Mouse (Mus musculus) brain, embryonic 14.5 days (tissue): ENCODE results near the gene Ap1s1.

Source experiments
- CTCF ChIP-seq: fragments of 200-500 bp; IDR thresholded peaks from 2 replicates; pipeline ENCODE4 v1.5.1; 2012; ENCODE audit warnings: inconsistent platforms, mild to moderate bottlenecking, moderate library complexity, borderline replicate concordance; ENCODE audit not compliant: insufficient read depth, insufficient read length; ENCODE audit errors: extremely low read depth
- POLR2A ChIP-seq: fragments of 200-500 bp; IDR thresholded peaks from 2 replicates; pipeline ENCODE4 v1.6.1; 2012; ENCODE audit warnings: mild to moderate bottlenecking, inconsistent platforms, borderline replicate concordance; ENCODE audit not compliant: poor library complexity, insufficient read depth, insufficient read length, severe bottlenecking; ENCODE audit errors: extremely low read depth

DNA sequence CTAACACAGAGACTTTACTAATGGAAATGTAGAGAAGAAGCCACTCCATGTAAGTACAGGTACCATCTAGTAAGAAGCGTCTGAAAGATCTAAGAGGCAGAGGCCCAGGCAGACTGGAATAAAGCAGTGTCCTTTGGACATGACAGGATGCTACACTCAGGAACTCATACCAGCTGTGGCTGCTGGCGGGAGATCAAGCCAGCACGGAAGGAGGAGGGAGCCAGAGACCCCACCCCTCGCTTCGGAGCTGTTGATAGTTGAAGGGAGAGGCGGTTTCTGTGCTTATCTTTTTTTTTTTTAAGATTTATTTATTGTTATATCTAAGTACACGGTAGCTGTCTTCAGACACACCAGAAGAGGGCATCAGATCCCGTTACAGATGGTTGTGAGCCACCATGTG, 38.7 kb downstream of the Ap1s1 start:
- no peak for TF ChIP-seq CTCF
- TF ChIP-seq POLR2A: no peak
